Mouse (Mus musculus) lung, embryonic 14.5 days (tissue): ENCODE data around the gene Rpp38. TPM values are rescaled to one million over a fixed set of nuclear protein-coding genes. Genes with fewer than 3 reads are reported as not detected.

Experiments
- ATAC-seq: fragments of 200-750 bp; cut with Nextera tagmentation; 2 replicates; pipeline ENCODE4 v1.8.0; 2017; ENCODE audit warnings: mild to moderate bottlenecking, moderate TSS enrichment, moderate library complexity; ENCODE audit not compliant: insufficient read depth
- DNase-seq: peaks from one replicate; pipeline ENCODE4 v3.0.0-alpha.2; 2015
- H3K27ac ChIP-seq: fragments of 300-500 bp; sonication (generic); 2 replicates; pipeline ENCODE4 v1.5.1; 2014; ENCODE audit warnings: low read depth, mild to moderate bottlenecking, moderate library complexity
- H3K27me3 ChIP-seq: fragments of 300-500 bp; sonication (generic); 2 replicates; pipeline ENCODE4 v1.6.1; 2014; ENCODE audit warnings: low read length, control low read depth; ENCODE audit not compliant: insufficient read depth
- H3K36me3 ChIP-seq: fragments of 300-500 bp; sonication (generic); 2 replicates; pipeline ENCODE4 v1.6.1; 2014; ENCODE audit warnings: control low read depth; ENCODE audit not compliant: insufficient read depth
- H3K4me1 ChIP-seq: fragments of 300-500 bp; sonication (generic); 2 replicates; pipeline ENCODE4 v1.6.1; 2014; ENCODE audit warnings: antibody characterized with exemption, control low read depth; ENCODE audit not compliant: insufficient read depth
- H3K4me2 ChIP-seq: fragments of 300-500 bp; sonication (generic); 2 replicates; pipeline ENCODE4 v1.6.1; 2014; ENCODE audit warnings: mild to moderate bottlenecking
- H3K4me3 ChIP-seq: fragments of 300-500 bp; sonication (generic); 2 replicates; pipeline ENCODE4 v1.5.1; 2014; ENCODE audit warnings: low read depth, low read length
- H3K9ac ChIP-seq: fragments of 300-500 bp; sonication (generic); 2 replicates; pipeline ENCODE4 v1.6.1; 2014
- H3K9me3 ChIP-seq: fragments of 300-500 bp; sonication (generic); 2 replicates; pipeline ENCODE4 v1.6.1; 2016; ENCODE audit warnings: low read depth, low read length, control low read depth
- CTCF ChIP-seq: IDR thresholded peaks from 2 replicates; pipeline ENCODE4 v1.5.1; 2016; ENCODE audit warnings: antibody characterized with exemption, low read depth
- WGBS: fragments of 180-500 bp; shearing (Covaris S2); extraction: QIAGEN DNeasy Blood & Tissue Kit; methylation state at CpG from one replicate; pipeline ENCODE4 v1.1.7; 2014; 5-methylcytosine and 5-hydroxymethylcytosine counted together
- polyA plus RNA-seq: library from polyadenylated mRNA; unstranded; fragments of >200 nt; fragmentation: Nextera tagmentation; extraction: Ambion mirVana; gene quantifications from 2 replicates; pipeline ENCODE4 v1.2.1, GENCODE M21; 2014

The Rpp38 gene
- 26.3 and 26.8 TPM in 2 replicates for polyA plus RNA-seq

GRCm38 (mm10) chr2:3332484-3333242 is at the start of gene Rpp38:
Rpp38 (minus strand) TSS chr2:3332643.
- H3K27ac ChIP-seq, result peak within 1 kb of the TSS; percentile 75
- no peak for TF ChIP-seq CTCF
- H3K36me3 ChIP-seq, result peaks cover 24% of the 10 kb centered on the region
- peak; percentile 97 for ATAC-seq
- peak within 1 kb of the TSS; percentile 69 for H3K4me3 ChIP-seq
- peaks cover 12% of the 10 kb centered on the region for H3K27me3 ChIP-seq
- peak within 1 kb of the TSS; percentile 62 for H3K4me2 ChIP-seq
- H3K9me3 ChIP-seq, result no peaks in the 10 kb centered on the region
- peak within 1 kb of the TSS; percentile 74 for H3K9ac ChIP-seq
- under 1% methylated on average over 45 of the region's 45 CpGs for WGBS
- DNase-seq, result peak; percentile 99
- H3K4me1 ChIP-seq, result peaks cover 9% of the 10 kb centered on the region; the same call in 1 of the 2 replicates

- H3K4me3 ChIP-seq, result no peak overlapping the region
- H3K27ac ChIP-seq, result no peak overlapping the region
- 71% methylated on average over 4 of the region's 4 CpGs for WGBS
- H3K9ac ChIP-seq, result no peak overlapping the region
- ATAC-seq (no peak), DNase-seq (no peak)
- no peaks in the 10 kb centered on the region for H3K36me3 ChIP-seq
- no peak overlapping the region for H3K4me2 ChIP-seq
- H3K4me1 ChIP-seq, result no peaks in the 10 kb centered on the region
- no peak for TF ChIP-seq CTCF
- no peaks in the 10 kb centered on the region for H3K9me3 ChIP-seq
- H3K27me3 ChIP-seq, result no peaks in the 10 kb centered on the region
Measured at GRCm38 (mm10) chr2:3365127-3365526, 32.7 kb upstream of the Rpp38 start.

GRCm38 (mm10) chr2:3361067-3361466 is 28.6 kb upstream of the Rpp38 start:
- Histone ChIP-seq H3K4me2 (no peak overlapping the region), H3K4me1 (no peaks in the 10 kb centered on the region), H3K36me3 (no peaks in the 10 kb centered on the region), H3K27ac (no peak overlapping the region), H3K27me3 (no peaks in the 10 kb centered on the region), H3K9me3 (no peaks in the 10 kb centered on the region), H3K9ac (no peak overlapping the region), H3K4me3 (no peak overlapping the region)
- 63% methylated on average over 3 of the region's 3 CpGs for WGBS
- ATAC-seq (no peak), DNase-seq (no peak)
- no peak for TF ChIP-seq CTCF

GRCm38 (mm10) chr2:3357887-3358286 is 25.4 kb upstream of the Rpp38 start:
- 65% methylated on average over 3 of the region's 3 CpGs for WGBS
- no peak for ATAC-seq

GRCm38 (mm10) chr2:3356311-3356710 is 23.9 kb upstream of the Rpp38 start:
- H3K9ac ChIP-seq, result no peak overlapping the region
- H3K27me3 ChIP-seq, result no peaks in the 10 kb centered on the region
- no peaks in the 10 kb centered on the region for H3K4me1 ChIP-seq
- TF ChIP-seq CTCF, result no peak
- ATAC-seq, result no peak
- no peak overlapping the region for H3K4me2 ChIP-seq
- no peak overlapping the region for H3K27ac ChIP-seq
- no peaks in the 10 kb centered on the region for H3K36me3 ChIP-seq
- 59% methylated on average over 3 of the region's 3 CpGs for WGBS
- H3K9me3 ChIP-seq, result no peaks in the 10 kb centered on the region
- DNase-seq, result no peak
- no peak overlapping the region for H3K4me3 ChIP-seq

More at GRCm38 (mm10) chr2:3357887-3358286, 25.4 kb upstream of the Rpp38 start:
- Histone ChIP-seq H3K4me3 (no peak overlapping the region), H3K9ac (no peak overlapping the region), H3K4me2 (no peak overlapping the region), H3K27ac (no peak overlapping the region), H3K27me3 (no peaks in the 10 kb centered on the region), H3K9me3 (no peaks in the 10 kb centered on the region), H3K36me3 (no peaks in the 10 kb centered on the region), H3K4me1 (no peaks in the 10 kb centered on the region)
- no peak for DNase-seq
- TF ChIP-seq CTCF, result no peak

GRCm38 (mm10) chr2:3355793-3356192 is 23.4 kb upstream of the Rpp38 start:
- Histone ChIP-seq H3K27me3 (no peaks in the 10 kb centered on the region), H3K9ac (no peak overlapping the region), H3K9me3 (no peaks in the 10 kb centered on the region), H3K4me2 (no peak overlapping the region), H3K27ac (no peak overlapping the region), H3K4me1 (no peaks in the 10 kb centered on the region), H3K4me3 (no peak overlapping the region), H3K36me3 (no peaks in the 10 kb centered on the region)
- DNase-seq (no peak), ATAC-seq (no peak)
- no peak for TF ChIP-seq CTCF
- 80% methylated on average over 8 of the region's 8 CpGs for WGBS

GRCm38 (mm10) chr2:3353160-3353559 is 20.7 kb upstream of the Rpp38 start:
- no peak for TF ChIP-seq CTCF

More at GRCm38 (mm10) chr2:3353160-3353559, 20.7 kb upstream of the Rpp38 start:
- H3K36me3 ChIP-seq, result no peaks in the 10 kb centered on the region
- DNase-seq, result no peak
- H3K27ac ChIP-seq, result no peak overlapping the region
- H3K27me3 ChIP-seq, result no peaks in the 10 kb centered on the region
- H3K4me1 ChIP-seq, result no peaks in the 10 kb centered on the region
- no peak overlapping the region for H3K4me3 ChIP-seq
- ATAC-seq, result no peak
- H3K4me2 ChIP-seq, result no peak overlapping the region
- no peaks in the 10 kb centered on the region for H3K9me3 ChIP-seq
- H3K9ac ChIP-seq, result no peak overlapping the region
